Mouse (Mus musculus) heart, adult 2 months (tissue): Measurements from ENCODE around the gene Gpr3. TPM values are rescaled to one million over a fixed set of nuclear protein-coding genes. Genes with fewer than 3 reads are reported as not detected.

Experiments
- DNase-seq, 2 experiments: peaks; one replicate each; pipeline ENCODE4 v3.0.0; 2021
- H3K27ac ChIP-seq: fragments of 200-600 bp; 2 replicates; pipeline ENCODE4 v1.8.1; 2022
- H3K27me3 ChIP-seq: fragments of 200-500 bp; 2 replicates; pipeline ENCODE4 v1.6.1; 2012; ENCODE audit warnings: mild to moderate bottlenecking, low read length, inconsistent platforms, mixed read lengths; ENCODE audit not compliant: control insufficient read depth, insufficient read depth
- H3K36me3 ChIP-seq: fragments of 200-500 bp; 2 replicates; pipeline ENCODE4 v1.6.1; 2012; ENCODE audit warnings: low read length, inconsistent platforms; ENCODE audit not compliant: control insufficient read depth, insufficient read depth
- H3K4me1 ChIP-seq: fragments of 200-500 bp; 2 replicates; pipeline ENCODE4 v1.6.1; 2011; ENCODE audit warnings: low read length; ENCODE audit not compliant: control insufficient read depth, insufficient read depth
- H3K4me3 ChIP-seq: fragments of 200-600 bp; 2 replicates; pipeline ENCODE4 v1.8.1; 2022
- H3K79me2 ChIP-seq: fragments of 200-500 bp; replicated peaks from 2 replicates; pipeline ENCODE4 v1.6.1; 2012; ENCODE audit warnings: mild to moderate bottlenecking, inconsistent platforms, low read length, moderate library complexity, mixed read lengths; ENCODE audit not compliant: control insufficient read depth, insufficient read depth
- H3K9ac ChIP-seq: fragments of 200-500 bp; 2 replicates; pipeline ENCODE4 v1.6.1; 2012; ENCODE audit warnings: low read depth, mild to moderate bottlenecking, control low read depth, inconsistent platforms, low read length, mixed read lengths
- CTCF ChIP-seq: fragments of 200-600 bp; IDR thresholded peaks from 2 replicates; pipeline ENCODE4 v1.8.1; 2022; ENCODE audit warnings: antibody characterized with exemption, mild to moderate bottlenecking, moderate library complexity
- EP300 ChIP-seq: fragments of 200-500 bp; IDR thresholded peaks from 2 replicates; pipeline ENCODE4 v1.6.1; 2011; ENCODE audit warnings: low read depth, low read length, control low read depth; ENCODE audit not compliant: insufficient read depth
- POLR2A ChIP-seq: fragments of 200-500 bp; IDR thresholded peaks from 2 replicates; pipeline ENCODE4 v1.6.1; 2011; ENCODE audit warnings: mild to moderate bottlenecking, low read depth, low read length, control low read depth; ENCODE audit not compliant: insufficient read depth
- WGBS: fragments of 180-500 bp; shearing (Covaris S2); methylation state at CpG from one replicate; pipeline ENCODE4 v1.1.7; 2018; 5-methylcytosine and 5-hydroxymethylcytosine counted together
- intact Hi-C: fragments of 180-260 bp; cut with DNase I; formaldehyde crosslinking; loops from one replicate; pipeline ENCODE4 v1.15.1; 2025
- polyA plus RNA-seq: library from polyadenylated mRNA; depleted of rRNA; stranded (reverse); fragments of >200 nt; gene quantifications from 2 replicates; pipeline ENCODE4 v1.2.3, GENCODE M21; 2012
- total RNA-seq, 2 experiments: library from RNA; stranded (reverse); gene quantifications; 2 replicates each; pipeline ENCODE4 v1.2.3; 2021

The Gpr3 gene
- total and polyA plus RNA-seq, 3 experiments: 0.11 to 0.37 TPM; not detected in 1

DNA sequence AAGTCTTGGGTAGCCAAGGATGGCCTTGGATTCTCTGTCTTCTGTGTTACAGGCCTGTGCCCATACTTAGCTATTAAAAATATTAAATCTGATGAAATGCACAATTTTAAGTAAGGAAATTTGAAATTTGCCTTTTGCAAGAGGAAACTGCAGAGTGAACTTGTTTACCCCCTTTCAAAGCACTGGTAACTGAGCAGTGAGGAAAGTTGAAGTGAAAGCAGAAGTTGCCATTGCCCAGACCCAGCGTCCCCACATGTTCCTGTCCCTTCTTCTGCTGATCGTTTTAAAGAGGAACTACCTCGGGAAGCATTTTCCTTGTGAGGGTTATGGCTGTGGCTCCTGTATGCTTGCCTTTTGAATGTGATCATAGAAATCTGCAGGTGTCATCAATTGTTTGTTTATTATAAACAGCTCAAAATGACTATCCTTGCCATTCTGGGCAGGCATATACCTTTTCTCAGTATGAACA lies 42.2 kb downstream of the Gpr3 start:
- Histone ChIP-seq H3K9ac (0 out of 2 replicates have a peak overlapping the region, but pooled peaks have one; percentile 18), H3K4me3 (peak overlapping the region; percentile 14; the same call in 1 of the 2 replicates), H3K4me1 (peaks cover 41% of the 10 kb centered on the region), H3K27ac (peak overlapping the region; percentile 72), H3K27me3 (no peaks in the 10 kb centered on the region), H3K79me2 (peaks cover 7% of the 10 kb centered on the region), H3K36me3 (peaks cover 37% of the 10 kb centered on the region)
- TF ChIP-seq CTCF (no peak), POLR2A (no peak), EP300 (no peak)
- WGBS: 31% methylated on average over 3 of the region's 3 CpGs
- DNase-seq: peak in 1 of 2 experiments; percentile 60
- intact Hi-C loops: no loop called here

DNA sequence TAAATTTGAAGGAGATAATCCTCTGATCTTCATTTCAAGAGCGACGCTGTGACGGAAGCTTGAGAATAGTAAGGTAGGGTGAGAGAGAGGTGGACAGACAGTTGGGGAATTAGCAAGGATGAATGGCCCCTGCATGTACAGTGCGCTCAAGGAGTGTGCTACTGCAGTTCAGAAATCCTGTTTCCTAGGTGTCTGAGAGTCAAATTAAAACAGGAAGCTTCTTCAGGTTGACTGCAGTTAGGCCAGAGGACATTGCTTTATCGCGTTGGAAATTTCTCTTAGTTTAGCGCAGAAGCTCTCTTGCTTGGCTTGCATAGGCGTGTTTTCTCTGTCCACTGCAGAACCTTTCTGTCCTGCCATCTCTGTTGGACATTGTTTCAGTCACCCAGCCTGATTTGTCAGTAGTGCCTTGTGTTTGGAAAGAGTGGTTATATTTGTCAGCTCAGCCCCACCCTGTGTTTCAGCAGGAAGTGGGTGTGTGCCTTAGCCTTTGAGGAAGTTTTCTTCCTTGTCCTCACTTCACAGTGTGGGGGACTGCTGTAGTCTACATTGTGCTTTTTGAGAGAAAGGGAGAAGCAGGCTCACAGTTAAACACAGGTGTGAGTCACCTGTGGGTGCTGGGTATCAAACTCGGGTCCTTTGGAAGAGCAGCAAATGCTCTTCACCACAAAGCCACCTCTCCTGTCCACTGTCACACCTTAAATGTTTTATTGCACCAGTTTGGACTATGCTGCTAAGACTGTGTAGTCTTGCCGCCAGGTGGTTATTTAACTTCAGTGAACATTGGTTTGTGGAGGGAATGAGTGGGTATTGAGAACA lies 42.9 kb downstream of the Gpr3 start:
- intact Hi-C loops: no loop called here
- Histone ChIP-seq H3K9ac (peak overlapping the region; percentile 47; the same call in 1 of the 2 replicates), H3K79me2 (peaks cover 6% of the 10 kb centered on the region), H3K27me3 (no peaks in the 10 kb centered on the region), H3K4me3 (peak overlapping the region; percentile 14; the same call in 1 of the 2 replicates), H3K27ac (peak overlapping the region; percentile 72), H3K36me3 (peaks cover 36% of the 10 kb centered on the region), H3K4me1 (peaks cover 40% of the 10 kb centered on the region)
- peak; percentile 93 for TF ChIP-seq EP300
- no peak for TF ChIP-seq CTCF
- TF ChIP-seq POLR2A: peak; percentile 78
- 37% methylated on average over 10 of the region's 10 CpGs for WGBS
- DNase-seq: peak; percentile 65 to 81

DNA sequence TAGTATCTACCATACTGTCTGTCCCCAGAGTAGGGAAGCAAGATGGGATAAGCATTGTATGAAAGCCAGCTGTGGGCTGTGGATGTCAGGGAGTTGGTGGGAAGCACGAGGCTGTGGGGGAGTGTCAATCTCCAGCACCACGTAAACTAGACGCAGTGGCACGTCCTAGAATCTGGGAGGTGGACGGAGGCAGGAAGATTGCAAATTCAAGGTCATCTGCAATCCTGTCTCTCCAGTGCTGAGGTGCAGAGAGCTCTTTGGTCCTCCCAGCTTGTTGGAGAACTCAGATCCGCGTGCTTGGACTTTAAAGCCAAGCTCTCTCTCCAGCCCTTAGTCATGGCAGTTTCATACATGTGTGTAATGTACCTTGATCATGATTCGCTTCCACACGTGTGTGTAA lies 45.6 kb downstream of the Gpr3 start:
- 33% methylated on average over 9 of the region's 9 CpGs for WGBS
- intact Hi-C loops: no loop called here
- H3K4me1 ChIP-seq: peaks cover 30% of the 10 kb centered on the region
- H3K4me3 ChIP-seq: no peak overlapping the region
- peak overlapping the region; percentile 38 for H3K27ac ChIP-seq
- H3K9ac ChIP-seq: no peak overlapping the region
- DNase-seq: no peak
- peaks cover 28% of the 10 kb centered on the region for H3K36me3 ChIP-seq
- peaks cover 5% of the 10 kb centered on the region for H3K79me2 ChIP-seq
- TF ChIP-seq EP300: no peak
- TF ChIP-seq CTCF: no peak
- no peak for TF ChIP-seq POLR2A
- H3K27me3 ChIP-seq: no peaks in the 10 kb centered on the region

DNA sequence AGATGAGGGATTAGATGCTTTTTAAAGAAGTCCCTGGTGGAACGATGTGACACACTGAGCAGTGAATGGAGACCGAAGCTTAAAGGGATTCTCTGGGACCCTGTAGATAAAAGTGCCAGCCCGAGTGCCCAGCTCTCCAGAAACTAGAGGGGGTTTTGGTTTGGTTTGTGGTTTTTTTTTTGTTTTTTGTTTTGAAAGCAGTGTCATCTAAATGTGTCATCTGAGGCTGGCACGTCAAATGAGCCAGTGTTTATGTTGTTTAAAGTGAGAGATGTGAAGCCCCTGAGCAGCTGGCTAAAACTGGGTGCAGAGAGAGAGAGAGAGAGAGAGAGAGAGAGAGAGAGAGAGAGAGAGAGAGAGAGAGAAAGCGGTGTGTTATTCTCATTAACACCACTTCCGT lies 50.1 kb downstream of the Gpr3 start:
- H3K79me2 ChIP-seq: peaks cover 5% of the 10 kb centered on the region
- intact Hi-C loops: no loop called here
- no peak overlapping the region for H3K4me3 ChIP-seq
- no peak for DNase-seq
- H3K27me3 ChIP-seq: no peaks in the 10 kb centered on the region
- H3K27ac ChIP-seq: peak overlapping the region; percentile 26; the same call in 1 of the 2 replicates
- H3K4me1 ChIP-seq: peaks cover 27% of the 10 kb centered on the region
- H3K9ac ChIP-seq: no peak overlapping the region
- no peak for TF ChIP-seq POLR2A
- TF ChIP-seq EP300: no peak
- TF ChIP-seq CTCF: no peak
- H3K36me3 ChIP-seq: peaks cover 40% of the 10 kb centered on the region
- WGBS: 44% methylated on average over 6 of the region's 6 CpGs

DNA sequence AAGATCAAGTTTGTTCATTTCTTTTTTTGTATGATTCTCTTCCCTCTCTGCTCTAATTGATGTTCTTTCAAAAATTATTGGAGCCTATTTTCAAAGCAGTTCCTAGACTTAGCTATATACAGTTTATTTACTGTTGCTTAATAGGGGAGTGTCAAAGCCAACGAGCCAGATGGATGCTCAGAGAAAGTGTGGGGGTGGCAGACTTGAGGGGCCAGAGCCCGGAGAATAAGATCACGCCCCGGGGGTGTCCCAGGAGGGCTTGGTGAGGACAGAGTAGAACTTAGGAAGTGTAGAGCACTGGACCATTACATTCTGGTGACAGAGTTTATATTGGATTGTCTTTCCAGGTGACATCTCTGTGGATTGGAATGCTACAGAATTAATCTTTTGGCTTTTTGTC lies 51.5 kb downstream of the Gpr3 start:
- intact Hi-C loops: no loop called here
- no peak overlapping the region for H3K9ac ChIP-seq
- no peak overlapping the region for H3K4me3 ChIP-seq
- H3K4me1 ChIP-seq: peaks cover 29% of the 10 kb centered on the region
- TF ChIP-seq CTCF (no peak), EP300 (no peak), POLR2A (no peak)
- H3K36me3 ChIP-seq: peaks cover 49% of the 10 kb centered on the region
- no peak overlapping the region for H3K27ac ChIP-seq
- peaks cover 11% of the 10 kb centered on the region for H3K79me2 ChIP-seq
- H3K27me3 ChIP-seq: no peaks in the 10 kb centered on the region
- no peak for DNase-seq
- 31% methylated on average over 4 of the region's 4 CpGs for WGBS

DNA sequence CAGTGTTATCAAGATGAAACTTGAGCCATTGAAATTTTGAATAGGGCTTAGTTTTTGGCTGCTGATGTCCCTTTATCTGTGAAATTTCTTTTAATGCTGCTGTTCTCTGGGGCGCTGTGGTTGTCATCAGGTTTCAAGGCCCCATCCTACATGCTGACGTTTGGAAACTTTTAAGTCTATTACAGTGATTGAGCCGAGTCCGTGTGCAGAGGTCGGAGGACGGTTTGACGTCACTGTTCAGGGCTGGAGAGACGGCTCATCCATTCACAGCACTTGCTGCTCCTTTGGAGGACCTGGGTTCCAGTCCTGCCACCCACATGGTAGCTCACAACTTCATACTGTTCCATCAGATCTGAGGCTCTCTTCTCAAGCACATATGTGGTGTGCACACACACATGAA lies 52.1 kb downstream of the Gpr3 start:
- intact Hi-C loops: no loop called here
- DNase-seq: no peak
- WGBS: 68% methylated on average over 8 of the region's 8 CpGs

More for the DNA sequence above, 52.1 kb downstream of the Gpr3 start:
- Histone ChIP-seq H3K4me3 (no peak overlapping the region), H3K79me2 (peaks cover 13% of the 10 kb centered on the region), H3K36me3 (peaks cover 50% of the 10 kb centered on the region), H3K9ac (no peak overlapping the region), H3K27me3 (no peaks in the 10 kb centered on the region), H3K27ac (peak overlapping the region; percentile 55; the same call in 1 of the 2 replicates), H3K4me1 (peaks cover 30% of the 10 kb centered on the region)
- TF ChIP-seq EP300: no peak
